Mouse (Mus musculus): ENCODE measurements at regions not wholly inside any gene's neighbourhood (a gene's known extent, or its start where the extent isn't known, plus 50 kb on each side); places are given as distances from the start of the nearest gene placed in this dataset.

- TF ChIP-seq POLR2A (IDR thresholded peaks at IDR 0.05; ENCODE audit: low read depth, low read length), result no peak
- no peak for TF ChIP-seq CTCF (IDR thresholded peaks at IDR 0.05; ENCODE audit: extremely low read depth, insufficient read length, insufficient replicate concordance, low read depth, low read length)
Measured at GRCm38 (mm10) chr13:112070757-112071156, 217.5 kb upstream of the Ankrd55 start.

Measured in small intestine, adult 2 months (tissue).